Mouse (Mus musculus) forebrain, embryonic 11.5 days (tissue): Measurements from ENCODE around the gene Frmd8. TPM values are rescaled to one million over a fixed set of nuclear protein-coding genes. Genes with fewer than 3 reads are reported as not detected.

Experiments
- ATAC-seq: fragments of 200-750 bp; cut with Nextera tagmentation; replicated peaks from 2 replicates; pipeline ENCODE4 v1.8.0; 2017; ENCODE audit warnings: moderate TSS enrichment; ENCODE audit not compliant: low FRiP score
- DNase-seq: peaks from one replicate; pipeline ENCODE4 v3.0.0-alpha.2; 2017; ENCODE audit warnings: low spot score
- H3K27ac ChIP-seq: fragments of 300-500 bp; sonication (generic); 2 replicates; pipeline ENCODE4 v1.5.1; 2014; ENCODE audit warnings: low read depth, low read length
- H3K27me3 ChIP-seq: fragments of 300-500 bp; sonication (generic); 2 replicates; pipeline ENCODE4 v1.6.1; 2014; ENCODE audit warnings: mild to moderate bottlenecking, low read length, mixed read lengths; ENCODE audit not compliant: control insufficient read depth, insufficient read depth
- H3K36me3 ChIP-seq: fragments of 300-500 bp; sonication (generic); 2 replicates; pipeline ENCODE4 v1.6.1; 2014; ENCODE audit warnings: mild to moderate bottlenecking, low read length, moderate library complexity, mixed read lengths; ENCODE audit not compliant: control insufficient read depth, insufficient read depth
- H3K4me1 ChIP-seq: fragments of 300-500 bp; sonication (generic); replicated peaks from 2 replicates; pipeline ENCODE4 v1.6.1; 2014; ENCODE audit warnings: low read length, mixed read lengths; ENCODE audit not compliant: control insufficient read depth, insufficient read depth
- H3K4me2 ChIP-seq: fragments of 300-500 bp; sonication (generic); 2 replicates; pipeline ENCODE4 v1.6.1; 2014; ENCODE audit warnings: low read depth, mild to moderate bottlenecking, low read length, moderate library complexity, mixed read lengths; ENCODE audit not compliant: severe bottlenecking
- H3K4me3 ChIP-seq: fragments of 300-500 bp; sonication (generic); 2 replicates; pipeline ENCODE4 v1.5.1; 2014; ENCODE audit warnings: low read depth, low read length
- H3K9ac ChIP-seq: fragments of 300-500 bp; sonication (generic); 2 replicates; pipeline ENCODE4 v1.6.1; 2014; ENCODE audit warnings: low read length
- H3K9me3 ChIP-seq: fragments of 300-500 bp; sonication (generic); 2 replicates; pipeline ENCODE4 v1.6.1; 2016; ENCODE audit warnings: low read length, mixed read lengths; ENCODE audit not compliant: control insufficient read depth
- WGBS: fragments of 180-500 bp; shearing (Covaris S2); extraction: QIAGEN DNeasy Blood & Tissue Kit; methylation state at CpG from one replicate; pipeline ENCODE4 v1.1.7; 2014; 5-methylcytosine and 5-hydroxymethylcytosine counted together
- polyA plus RNA-seq: library from polyadenylated mRNA; unstranded; fragments of >200 nt; fragmentation: Nextera tagmentation; extraction: Ambion mirVana; gene quantifications from 2 replicates; pipeline ENCODE4 v1.2.1, GENCODE M21; 2014

The Frmd8 gene
- polyA plus RNA-seq, 1 experiment from 2014 or later, result 24.5 TPM

GRCm38 (mm10) chr19:5840086-5840889 is 34.8 kb downstream of the Frmd8 start:
- no peaks in the 10 kb centered on the region for H3K27me3 ChIP-seq
- no peak overlapping the region for H3K27ac ChIP-seq
- DNase-seq (no peak), ATAC-seq (no peak)
- H3K9me3 ChIP-seq, result no peaks in the 10 kb centered on the region
- H3K36me3 ChIP-seq, result no peaks in the 10 kb centered on the region
- H3K9ac ChIP-seq, result no peak overlapping the region
- 83% methylated on average over 18 of the region's 18 CpGs for WGBS
- no peak overlapping the region for H3K4me2 ChIP-seq
- H3K4me1 ChIP-seq, result peaks cover 26% of the 10 kb centered on the region
- H3K4me3 ChIP-seq, result no peak overlapping the region

- DNase-seq (no peak), ATAC-seq (no peak)
- H3K36me3 ChIP-seq, result no peaks in the 10 kb centered on the region
- 85% methylated on average over 14 of the region's 14 CpGs for WGBS
- H3K4me3 ChIP-seq, result no peak overlapping the region
- H3K4me2 ChIP-seq, result no peak overlapping the region
- H3K9me3 ChIP-seq, result no peaks in the 10 kb centered on the region
- peaks cover 21% of the 10 kb centered on the region for H3K4me1 ChIP-seq
- H3K9ac ChIP-seq, result no peak overlapping the region
- no peak overlapping the region for H3K27ac ChIP-seq
- no peaks in the 10 kb centered on the region for H3K27me3 ChIP-seq
These were observed 35.6 kb downstream of the Frmd8 start for GRCm38 (mm10) chr19:5839317-5840085.

- H3K36me3 ChIP-seq, result no peaks in the 10 kb centered on the region
- H3K9me3 ChIP-seq, result no peaks in the 10 kb centered on the region
- H3K27me3 ChIP-seq, result no peaks in the 10 kb centered on the region
- no peak overlapping the region for H3K9ac ChIP-seq
- peaks cover 15% of the 10 kb centered on the region; the same call in 1 of the 2 replicates for H3K4me1 ChIP-seq
- no peak for DNase-seq
- no peak overlapping the region for H3K27ac ChIP-seq
- H3K4me2 ChIP-seq, result no peak overlapping the region
- H3K4me3 ChIP-seq, result no peak overlapping the region
- no peak for ATAC-seq
- 91% methylated on average over 4 of the region's 4 CpGs for WGBS
These were observed 36.2 kb downstream of the Frmd8 start for GRCm38 (mm10) chr19:5838892-5839165.

- WGBS, result 81% methylated on average over 12 of the region's 12 CpGs
- no peaks in the 10 kb centered on the region for H3K9me3 ChIP-seq
These were observed 36.8 kb downstream of the Frmd8 start for GRCm38 (mm10) chr19:5838136-5838891.

GRCm38 (mm10) chr19:5837606-5838005 is 37.5 kb downstream of the Frmd8 start:
- no peak for DNase-seq
- 92% methylated on average over 8 of the region's 8 CpGs for WGBS
- Histone ChIP-seq H3K27me3 (no peaks in the 10 kb centered on the region), H3K4me3 (no peak overlapping the region), H3K4me2 (no peak overlapping the region), H3K36me3 (no peaks in the 10 kb centered on the region), H3K9ac (no peak overlapping the region), H3K27ac (no peak overlapping the region), H3K4me1 (peaks cover 9% of the 10 kb centered on the region; the same call in 1 of the 2 replicates), H3K9me3 (no peaks in the 10 kb centered on the region)
- no peak for ATAC-seq

More at GRCm38 (mm10) chr19:5838136-5838891, 36.8 kb downstream of the Frmd8 start:
- Histone ChIP-seq H3K9ac (no peak overlapping the region), H3K4me2 (no peak overlapping the region), H3K4me3 (no peak overlapping the region), H3K27ac (no peak overlapping the region), H3K27me3 (no peaks in the 10 kb centered on the region), H3K4me1 (peaks cover 10% of the 10 kb centered on the region; the same call in 1 of the 2 replicates), H3K36me3 (no peaks in the 10 kb centered on the region)
- DNase-seq (no peak), ATAC-seq (no peak)

GRCm38 (mm10) chr19:5836941-5837572 is 38.0 kb downstream of the Frmd8 start:
- Histone ChIP-seq H3K9me3 (no peaks in the 10 kb centered on the region), H3K9ac (no peak overlapping the region), H3K27ac (no peak overlapping the region), H3K4me1 (peaks cover 6% of the 10 kb centered on the region; the same call in 1 of the 2 replicates), H3K4me2 (no peak overlapping the region), H3K27me3 (no peaks in the 10 kb centered on the region), H3K4me3 (no peak overlapping the region), H3K36me3 (no peaks in the 10 kb centered on the region)
- DNase-seq (no peak), ATAC-seq (no peak)
- 74% methylated on average over 10 of the region's 10 CpGs for WGBS

- DNase-seq (no peak), ATAC-seq (no peak)
- WGBS, result 72% methylated on average over 8 of the region's 8 CpGs
- H3K27ac ChIP-seq, result no peak overlapping the region
- H3K4me3 ChIP-seq, result no peak overlapping the region
- 0 out of 2 replicates have a peak, but pooled peaks cover 2% of the 10 kb centered on the region for H3K4me1 ChIP-seq
- no peaks in the 10 kb centered on the region for H3K36me3 ChIP-seq
- no peak overlapping the region for H3K4me2 ChIP-seq
- no peaks in the 10 kb centered on the region for H3K9me3 ChIP-seq
- H3K9ac ChIP-seq, result no peak overlapping the region
- H3K27me3 ChIP-seq, result no peaks in the 10 kb centered on the region
These were observed 39.1 kb downstream of the Frmd8 start for GRCm38 (mm10) chr19:5835922-5836430.
